Comparison of ENCODE assay signal across 8 mouse cellular contexts in the genomic region with DNA sequence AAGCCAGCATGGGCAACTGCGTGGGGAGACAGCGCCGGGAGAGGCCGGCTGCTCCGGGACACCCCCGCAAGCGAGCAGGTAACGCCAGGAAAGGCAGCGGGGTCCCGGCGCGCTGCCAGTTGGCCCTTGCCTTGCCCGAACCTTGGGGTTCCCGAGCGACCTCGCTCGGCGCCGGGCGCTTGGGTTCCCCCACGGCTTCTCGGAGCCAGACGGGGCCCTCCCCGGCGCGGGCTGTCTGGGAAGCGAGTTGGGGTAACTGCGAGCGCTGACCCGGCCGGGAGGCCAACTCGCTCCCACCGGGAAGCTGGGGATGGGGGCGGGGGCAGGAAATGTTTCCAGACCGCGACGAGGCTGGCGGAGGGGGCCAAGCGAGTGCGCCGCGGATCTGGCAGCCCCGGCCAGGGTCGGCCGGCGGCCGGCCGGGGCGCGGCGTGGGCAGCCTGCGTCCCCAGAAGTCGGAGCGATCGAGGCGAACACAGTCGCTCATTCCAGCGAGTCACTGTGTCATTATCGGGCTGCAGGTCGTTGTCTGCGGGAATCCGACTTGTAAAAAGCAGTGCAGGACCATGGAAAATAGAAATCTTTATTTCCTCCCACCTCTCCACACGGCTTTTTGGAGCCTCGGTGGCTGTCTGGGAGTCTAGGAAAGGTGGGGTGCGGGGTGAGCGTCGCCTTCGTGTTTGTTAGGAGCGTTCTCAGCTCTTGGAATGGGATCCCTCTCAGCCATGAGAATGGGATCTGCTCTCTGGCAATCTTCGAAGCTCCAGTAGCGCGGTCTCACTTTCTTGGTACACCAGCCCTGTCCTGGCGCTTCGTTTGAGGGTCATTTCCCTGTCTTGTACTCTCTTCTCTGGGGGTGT. TPM values are rescaled to one million over a fixed set of nuclear protein-coding genes. Genes with fewer than 3 reads are reported as not detected.
DNase-seq lines count a peak whose midpoint lies in the region; ATAC-seq and TF ChIP-seq lines count a peak whose summit lies in the region.

No protein-coding gene starts in this region.

- peak overlapping the region; percentile 89 for H3K4me3 ChIP-seq in brown adipose tissue, adult 24 weeks (ENCODE audit: insufficient read depth, low read depth, low read length)
- H3K4me3 ChIP-seq in forebrain, embryonic 16.5 days (replicated peaks; ENCODE audit: low read length), result peak overlapping the region; percentile 98
- peak overlapping the region; percentile 63 for H3K4me3 ChIP-seq in hindbrain, embryonic 13.5 days
- H3K4me3 ChIP-seq in liver, embryonic 14.5 days (ENCODE audit: insufficient read depth in 1 of 2, low read depth in 2 of 2, low read length in 2 of 2), result peak overlapping the region; percentile 61 to 97
- H3K4me3 ChIP-seq in neural tube, embryonic 14.5 days (ENCODE audit: low read depth, low read length), result peak overlapping the region; percentile 87

- under 1% methylated on average over 72 of the region's 74 CpGs for WGBS in forebrain, embryonic 16.5 days
- WGBS in hindbrain, embryonic 13.5 days, result under 1% methylated on average over 60 of the region's 74 CpGs
- WGBS in liver, embryonic 14.5 days (ENCODE audit: insufficient replicate concordance), result under 1% methylated on average over 74 of the region's 74 CpGs
- under 1% methylated on average over 70 of the region's 74 CpGs for WGBS in neural tube, embryonic 14.5 days

- peak; percentile 56 for DNase-seq in urinary bladder, postnatal 14 days (ENCODE audit: low spot score)
- no peak for DNase-seq in urinary bladder, adult 2 months (ENCODE audit: low spot score)
- no peak for DNase-seq in liver, embryonic 14.5 days (ENCODE audit: low read depth in 3 of 3, low spot score in 3 of 3)
- no peak for DNase-seq in layer of hippocampus, adult 8-10 months (ENCODE audit: low spot score in 2 of 2)

- no peak for TF ChIP-seq CTCF in liver, embryonic 14.5 days (IDR thresholded peaks at IDR 0.05; ENCODE audit: low read depth)

- peak overlapping the region; percentile 73 for H3K27ac ChIP-seq in brown adipose tissue, adult 24 weeks (replicated peaks; ENCODE audit: low read depth, low read length)
- peak overlapping the region; percentile 71; the same call in 1 of the 2 replicates for H3K27ac ChIP-seq in forebrain, embryonic 16.5 days (ENCODE audit: low read length)
- peak overlapping the region; percentile 81 for H3K27ac ChIP-seq in hindbrain, embryonic 13.5 days
- H3K27ac ChIP-seq in liver, embryonic 14.5 days, result no peak overlapping the region
- peak overlapping the region; percentile 84 for H3K27ac ChIP-seq in neural tube, embryonic 14.5 days (ENCODE audit: low read depth, low read length)

- H3K9me3 ChIP-seq in forebrain, embryonic 16.5 days (ENCODE audit: control insufficient read depth, low read length), result no peaks in the 10 kb centered on the region
- no peaks in the 10 kb centered on the region for H3K9me3 ChIP-seq in hindbrain, embryonic 13.5 days
- H3K9me3 ChIP-seq in liver, embryonic 14.5 days (ENCODE audit: control insufficient read depth, low read length), result no peaks in the 10 kb centered on the region
- no peaks in the 10 kb centered on the region for H3K9me3 ChIP-seq in neural tube, embryonic 14.5 days (ENCODE audit: control insufficient read depth, low read length)

- H3K36me3 ChIP-seq in forebrain, embryonic 16.5 days (ENCODE audit: control insufficient read depth, insufficient read depth), result no peaks in the 10 kb centered on the region
- no peaks in the 10 kb centered on the region for H3K36me3 ChIP-seq in hindbrain, embryonic 13.5 days
- H3K36me3 ChIP-seq in liver, embryonic 14.5 days (replicated peaks; ENCODE audit: control insufficient read depth, insufficient read depth, low read depth), result no peaks in the 10 kb centered on the region
- no peaks in the 10 kb centered on the region for H3K36me3 ChIP-seq in neural tube, embryonic 14.5 days (ENCODE audit: control insufficient read depth, insufficient read depth, low read length)

- peaks cover 3% of the 10 kb centered on the region; the same call in 1 of the 2 replicates for H3K27me3 ChIP-seq in forebrain, embryonic 16.5 days (replicated peaks; ENCODE audit: control insufficient read depth, insufficient read depth, low read length)
- H3K27me3 ChIP-seq in hindbrain, embryonic 13.5 days, result peaks cover 18% of the 10 kb centered on the region
- peaks cover 25% of the 10 kb centered on the region for H3K27me3 ChIP-seq in liver, embryonic 14.5 days (ENCODE audit: control insufficient read depth, insufficient read depth, low read length)
- H3K27me3 ChIP-seq in neural tube, embryonic 14.5 days (ENCODE audit: control insufficient read depth, insufficient read depth, low read length), result peaks cover 4% of the 10 kb centered on the region; the same call in 1 of the 2 replicates

- H3K4me2 ChIP-seq in forebrain, embryonic 16.5 days (ENCODE audit: low read length), result peak overlapping the region; percentile 99
- H3K4me2 ChIP-seq in hindbrain, embryonic 13.5 days, result peak overlapping the region; percentile 99
- H3K4me2 ChIP-seq in liver, embryonic 14.5 days (ENCODE audit: low read depth), result peak overlapping the region; percentile 78
- peak overlapping the region; percentile 99 for H3K4me2 ChIP-seq in neural tube, embryonic 14.5 days (ENCODE audit: low read depth, low read length)

- no peaks in the 10 kb centered on the region for H3K4me1 ChIP-seq in brown adipose tissue, adult 24 weeks (ENCODE audit: control insufficient read depth, insufficient read depth, insufficient read length, low read length)
- peaks cover 14% of the 10 kb centered on the region for H3K4me1 ChIP-seq in forebrain, embryonic 16.5 days (replicated peaks; ENCODE audit: control insufficient read depth, insufficient read depth, low read length)
- peaks cover 34% of the 10 kb centered on the region for H3K4me1 ChIP-seq in hindbrain, embryonic 13.5 days (replicated peaks)
- 0 out of 4 replicates have a peak, but pooled peaks cover 0 to 2% of the 10 kb centered on the region in 2 experiments for H3K4me1 ChIP-seq in liver, embryonic 14.5 days (replicated peaks; ENCODE audit: control insufficient read depth in 2 of 2, insufficient read depth in 2 of 2, low read length in 1 of 2)
- peaks cover 4% of the 10 kb centered on the region; the same call in 1 of the 2 replicates for H3K4me1 ChIP-seq in neural tube, embryonic 14.5 days (ENCODE audit: control insufficient read depth, insufficient read depth, low read length)

- H3K9ac ChIP-seq in forebrain, embryonic 16.5 days (replicated peaks; ENCODE audit: low read depth, low read length), result peak overlapping the region; percentile 83
- peak overlapping the region; percentile 81 for H3K9ac ChIP-seq in hindbrain, embryonic 13.5 days
- peak overlapping the region; percentile 58 for H3K9ac ChIP-seq in liver, embryonic 14.5 days (replicated peaks)
- H3K9ac ChIP-seq in neural tube, embryonic 14.5 days (replicated peaks; ENCODE audit: low read depth, low read length), result peak overlapping the region; percentile 74

- ATAC-seq in forebrain, embryonic 16.5 days, result no peak
- 0 out of 2 replicates have a peak, but pooled peaks have one; percentile 0 for ATAC-seq in hindbrain, embryonic 13.5 days (ENCODE audit: low FRiP score)
- no peak for ATAC-seq in liver, embryonic 14.5 days (ENCODE audit: insufficient read depth)
- no peak for ATAC-seq in neural tube, embryonic 14.5 days (ENCODE audit: low read depth)

- no peak for TF ChIP-seq EP300 in liver, embryonic 14.5 days (IDR thresholded peaks at IDR 0.05; ENCODE audit: low read depth)

RNA-seq across cellular contexts. Expression of gene Ubtd1, which starts 0.6 kb away (rescaled TPM):
- 33.2 and 39.2 TPM in 2 replicates for polyA plus RNA-seq in urinary bladder, adult 2 months (2012; rRNA removed)
- 8.4 and 9.0 TPM in 2 replicates for polyA plus RNA-seq in brown adipose tissue, adult 24 weeks (2012; ENCODE audit: insufficient read depth, insufficient read length, missing spikeins)
- 8.0 and 8.7 TPM in 2 replicates for polyA plus RNA-seq in forebrain, embryonic 16.5 days (2015; fragmentation: Nextera tagmentation; extraction: Ambion mirVana)
- polyA plus RNA-seq in hindbrain, embryonic 13.5 days (2015; fragmentation: Nextera tagmentation; extraction: Ambion mirVana), result 10.8 and 11.4 TPM in 2 replicates
- polyA plus RNA-seq in liver, embryonic 14.5 days (2012; rRNA removed), result 4.2 and 4.4 TPM in 2 replicates
- 1.9 and 2.0 TPM in 2 replicates for polyA plus RNA-seq in liver, embryonic 14.5 days (2014; fragmentation: Nextera tagmentation; extraction: Ambion mirVana)
- 8.2 and 9.9 TPM in 2 replicates for polyA plus RNA-seq in neural tube, embryonic 14.5 days (2014; fragmentation: Nextera tagmentation; extraction: Ambion mirVana)
- total RNA-seq in layer of hippocampus, adult 8-10 months (2022), result 10 to 100 TPM; 11.2 to 14.4 (median 13.2) TPM

RNA-seq across cellular contexts. Expression of gene Mms19, which starts 1.2 kb away (rescaled TPM):
- 56.3 and 60.4 TPM in 2 replicates for polyA plus RNA-seq in urinary bladder, adult 2 months (2012; rRNA removed)
- 8.6 and 9.6 TPM in 2 replicates for polyA plus RNA-seq in brown adipose tissue, adult 24 weeks (2012; ENCODE audit: insufficient read depth, insufficient read length, missing spikeins)
- polyA plus RNA-seq in forebrain, embryonic 16.5 days (2015; fragmentation: Nextera tagmentation; extraction: Ambion mirVana), result 35.0 and 39.4 TPM in 2 replicates
- 36.5 and 39.7 TPM in 2 replicates for polyA plus RNA-seq in hindbrain, embryonic 13.5 days (2015; fragmentation: Nextera tagmentation; extraction: Ambion mirVana)
- polyA plus RNA-seq in liver, embryonic 14.5 days (2012; rRNA removed), result 18.2 and 18.5 TPM in 2 replicates
- 10.4 and 10.8 TPM in 2 replicates for polyA plus RNA-seq in liver, embryonic 14.5 days (2014; fragmentation: Nextera tagmentation; extraction: Ambion mirVana)
- polyA plus RNA-seq in neural tube, embryonic 14.5 days (2014; fragmentation: Nextera tagmentation; extraction: Ambion mirVana), result 33.7 and 34.8 TPM in 2 replicates
- total RNA-seq in layer of hippocampus, adult 8-10 months (2022), result 10 to 100 TPM; 30.8 to 60.2 (median 39.4) TPM

RNA-seq across cellular contexts. Expression of gene Zdhhc16, which starts 48.9 kb away (rescaled TPM):
- polyA plus RNA-seq in urinary bladder, adult 2 months (2012; rRNA removed), result 41.1 and 66.3 TPM in 2 replicates
- polyA plus RNA-seq in brown adipose tissue, adult 24 weeks (2012; ENCODE audit: insufficient read depth, insufficient read length, missing spikeins), result 6.6 and 10.9 TPM in 2 replicates
- polyA plus RNA-seq in forebrain, embryonic 16.5 days (2015; fragmentation: Nextera tagmentation; extraction: Ambion mirVana), result 90.2 and 99.3 TPM in 2 replicates
- 78.8 and 80.7 TPM in 2 replicates for polyA plus RNA-seq in hindbrain, embryonic 13.5 days (2015; fragmentation: Nextera tagmentation; extraction: Ambion mirVana)
- 25.6 and 27.0 TPM in 2 replicates for polyA plus RNA-seq in liver, embryonic 14.5 days (2012; rRNA removed)
- 25.9 and 28.5 TPM in 2 replicates for polyA plus RNA-seq in liver, embryonic 14.5 days (2014; fragmentation: Nextera tagmentation; extraction: Ambion mirVana)
- 67.7 and 72.7 TPM in 2 replicates for polyA plus RNA-seq in neural tube, embryonic 14.5 days (2014; fragmentation: Nextera tagmentation; extraction: Ambion mirVana)
- total RNA-seq in layer of hippocampus, adult 8-10 months (2022), result 10 to 100 TPM; 43.5 to 47.4 (median 44.0) TPM

RNA-seq across cellular contexts. Expression of gene Exosc1, which starts 48.9 kb away (rescaled TPM):
- 29.5 and 31.0 TPM in 2 replicates for polyA plus RNA-seq in urinary bladder, adult 2 months (2012; rRNA removed)
- polyA plus RNA-seq in brown adipose tissue, adult 24 weeks (2012; ENCODE audit: insufficient read depth, insufficient read length, missing spikeins), result 21.6 and 24.3 TPM in 2 replicates
- polyA plus RNA-seq in forebrain, embryonic 16.5 days (2015; fragmentation: Nextera tagmentation; extraction: Ambion mirVana), result 71.0 and 72.3 TPM in 2 replicates
- polyA plus RNA-seq in hindbrain, embryonic 13.5 days (2015; fragmentation: Nextera tagmentation; extraction: Ambion mirVana), result 65.8 and 67.0 TPM in 2 replicates
- polyA plus RNA-seq in liver, embryonic 14.5 days (2012; rRNA removed), result 17.9 and 20.4 TPM in 2 replicates
- 38.8 and 40.1 TPM in 2 replicates for polyA plus RNA-seq in liver, embryonic 14.5 days (2014; fragmentation: Nextera tagmentation; extraction: Ambion mirVana)
- polyA plus RNA-seq in neural tube, embryonic 14.5 days (2014; fragmentation: Nextera tagmentation; extraction: Ambion mirVana), result 60.7 and 69.2 TPM in 2 replicates
- total RNA-seq in layer of hippocampus, adult 8-10 months (2022), result 10 to 100 TPM; 25.5 to 34.9 (median 29.1) TPM

RNA-seq across cellular contexts. Expression of gene Ankrd2, which starts 53.6 kb away (rescaled TPM):
- 0.10 TPM in 1 of 2 replicates, not detected in the other for polyA plus RNA-seq in urinary bladder, adult 2 months (2012; rRNA removed)
- 2.1 and 3.2 TPM in 2 replicates for polyA plus RNA-seq in brown adipose tissue, adult 24 weeks (2012; ENCODE audit: insufficient read depth, insufficient read length, missing spikeins)
- polyA plus RNA-seq in forebrain, embryonic 16.5 days (2015; fragmentation: Nextera tagmentation; extraction: Ambion mirVana), result 0.30 and 0.51 TPM in 2 replicates
- 0.35 and 0.53 TPM in 2 replicates for polyA plus RNA-seq in hindbrain, embryonic 13.5 days (2015; fragmentation: Nextera tagmentation; extraction: Ambion mirVana)
- 0.08 TPM in 1 of 2 replicates, not detected in the other for polyA plus RNA-seq in liver, embryonic 14.5 days (2012; rRNA removed)
- polyA plus RNA-seq in liver, embryonic 14.5 days (2014; fragmentation: Nextera tagmentation; extraction: Ambion mirVana), result not detected in 2 replicates
- polyA plus RNA-seq in neural tube, embryonic 14.5 days (2014; fragmentation: Nextera tagmentation; extraction: Ambion mirVana), result 0.73 and 0.80 TPM in 2 replicates
- total RNA-seq in layer of hippocampus, adult 8-10 months (2022), result under 1 TPM in 2 of 4 experiments, not detected in 2; 0.30 to 0.47 TPM
